Mouse (Mus musculus): ENCODE measurements around the gene Ust.

- TF ChIP-seq CTCF (conservative IDR thresholded peaks at IDR 0.05 in 1 of 2, IDR thresholded peaks at IDR 0.05 in 1 of 2; ENCODE audit: low read depth in 2 of 2, low read length in 2 of 2) (no peak), HCFC1 (IDR thresholded peaks at IDR 0.05; ENCODE audit: low read depth, low read length) (no peak)
Observed at GRCm38 (mm10) chr10:8197661-8198060, 321.0 kb downstream of the Ust start.

All from CH12.LX (cell line).